Mouse (Mus musculus): ENCODE data around the gene Prr23a2.

GRCm38 (mm10) chr9:98842117-98842516, 14.2 kb upstream of the Prr23a2 start, which contains the start of gene Prr23a1:
- TF ChIP-seq CTCF (IDR thresholded peaks at IDR 0.05; ENCODE audit: borderline replicate concordance, insufficient read depth, low read length) (no peak), POLR2A (IDR thresholded peaks at IDR 0.05; ENCODE audit: low read depth, low read length) (no peak)

Measured in embryonic fibroblast, embryonic 13.5 days (primary cell).